Mouse (Mus musculus) lung, postnatal 14 days (tissue): ENCODE data around the gene Abi3.
"Not testable (repeated sequence)": the region's sequence is repeated elsewhere in the genome, so short reads cannot be mapped to it uniquely, and the experiment has no call there.

Experiments
- DNase-seq: peaks from one replicate; pipeline ENCODE4 v3.0.0; 2021

Abi3 gene

GRCm38 (mm10) chr11:95842074-95842681 is at the start of gene Abi3:
TSS of gene Abi3 (minus strand) at chr11:95842476.
- peak; percentile 52 for DNase-seq

DNA sequence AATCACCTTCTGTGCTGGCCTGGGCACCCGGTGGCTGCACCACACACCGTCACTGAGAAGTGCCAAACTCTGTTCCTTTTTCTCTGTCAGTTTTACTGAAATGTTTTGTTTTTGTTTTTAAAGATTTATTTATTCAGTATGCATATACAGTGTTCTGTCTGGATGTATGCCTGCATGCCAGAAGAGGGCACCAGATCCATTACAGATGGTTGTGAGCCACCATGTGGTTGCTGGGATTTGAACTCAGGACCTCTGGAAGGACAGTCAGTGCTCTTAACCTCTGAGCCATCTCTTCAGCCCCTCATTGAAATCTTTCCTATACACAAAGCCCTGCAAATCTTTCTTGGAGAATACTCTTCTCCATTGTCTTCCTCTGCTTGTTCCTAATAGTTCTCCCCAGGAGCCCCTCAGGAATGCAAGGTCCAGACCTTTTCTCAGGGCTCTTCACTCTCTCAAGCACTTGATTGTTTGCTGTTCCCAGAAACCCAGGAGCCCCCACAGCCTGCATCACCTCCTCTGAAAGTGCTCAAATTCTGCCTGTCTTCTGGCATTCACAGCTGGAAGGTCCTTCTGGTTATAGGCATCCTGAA is 48.3 kb upstream of the Abi3 start:
- no peak for DNase-seq

GRCm38 (mm10) chr11:95879861-95880260 is 37.6 kb upstream of the Abi3 start:
- not testable (repeated sequence) for DNase-seq

- peak; percentile 67 for DNase-seq
These were observed 34.0 kb upstream of the Abi3 start for GRCm38 (mm10) chr11:95876296-95876695.

DNA sequence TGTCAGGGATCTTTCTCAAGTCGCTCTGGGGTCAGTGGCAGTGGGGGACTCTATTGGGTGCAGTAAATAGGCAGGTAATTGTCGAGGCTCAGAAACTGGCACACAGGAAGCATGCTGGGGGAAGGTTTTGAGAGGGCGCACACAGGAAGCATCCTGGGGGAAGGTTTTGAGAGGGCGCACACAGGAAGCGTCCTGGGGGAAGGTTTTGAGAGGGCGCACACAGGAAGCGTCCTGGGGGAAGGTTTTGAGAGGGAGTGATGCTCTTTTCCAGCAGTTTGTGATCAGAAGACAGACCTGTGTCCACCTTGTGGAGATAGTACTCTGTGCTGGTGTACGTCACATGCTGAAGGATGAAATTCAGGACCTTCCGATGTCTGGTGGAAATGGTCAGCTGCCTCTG is 33.5 kb upstream of the Abi3 start:
- DNase-seq = no peak

DNA sequence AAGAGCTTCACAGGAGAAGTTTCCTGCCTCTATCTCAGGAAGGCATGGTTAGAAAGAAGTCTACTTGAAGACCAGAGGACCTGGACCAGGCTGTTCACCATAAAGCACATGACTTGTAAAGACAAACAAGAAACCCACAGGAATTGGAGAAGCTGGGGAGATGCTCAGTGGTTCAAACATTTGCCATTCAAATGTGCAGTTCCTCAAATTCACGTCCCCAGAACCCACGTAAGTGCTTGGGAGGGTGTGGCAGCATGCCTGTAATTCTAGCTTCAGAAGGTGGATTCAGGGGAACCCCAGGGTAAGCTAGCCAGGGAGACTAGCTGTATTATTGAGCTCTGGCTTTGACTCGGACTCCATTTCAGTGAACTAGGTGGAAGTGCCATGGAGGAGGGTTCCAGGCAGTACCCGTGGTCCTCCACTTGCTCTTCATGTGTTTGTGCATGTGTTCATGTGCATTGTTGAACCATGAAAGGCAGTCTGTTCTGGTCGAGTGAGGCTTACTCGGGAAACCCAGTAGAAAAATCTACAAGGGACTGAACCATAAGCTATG is 27.7 kb upstream of the Abi3 start:
- DNase-seq = no peak

- DNase-seq = no peak
These were observed 27.2 kb upstream of the Abi3 start for GRCm38 (mm10) chr11:95869442-95869841.

DNA sequence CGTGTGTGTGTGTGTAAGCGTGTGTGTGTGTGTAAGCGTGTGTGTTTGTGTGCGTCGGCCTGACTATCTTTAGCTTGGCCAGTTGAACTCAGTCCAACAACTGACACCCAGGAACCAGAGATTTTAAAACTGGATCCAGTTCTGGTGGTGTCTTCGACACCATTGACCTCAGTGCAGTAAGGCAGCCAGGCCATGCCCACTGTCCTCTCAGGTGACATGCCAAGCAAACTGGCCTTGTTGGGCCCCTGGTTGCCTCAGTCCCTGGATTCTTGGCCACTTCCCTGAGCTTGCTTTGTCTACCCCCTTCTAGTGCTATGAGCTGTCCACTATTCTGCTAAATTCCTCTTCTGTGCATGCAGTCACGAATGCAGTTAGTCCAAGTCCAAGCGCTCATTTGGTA is 19.1 kb upstream of the Abi3 start:
- DNase-seq = no peak

- DNase-seq = no peak
These were observed 17.8 kb upstream of the Abi3 start for GRCm38 (mm10) chr11:95860071-95860490.

DNA sequence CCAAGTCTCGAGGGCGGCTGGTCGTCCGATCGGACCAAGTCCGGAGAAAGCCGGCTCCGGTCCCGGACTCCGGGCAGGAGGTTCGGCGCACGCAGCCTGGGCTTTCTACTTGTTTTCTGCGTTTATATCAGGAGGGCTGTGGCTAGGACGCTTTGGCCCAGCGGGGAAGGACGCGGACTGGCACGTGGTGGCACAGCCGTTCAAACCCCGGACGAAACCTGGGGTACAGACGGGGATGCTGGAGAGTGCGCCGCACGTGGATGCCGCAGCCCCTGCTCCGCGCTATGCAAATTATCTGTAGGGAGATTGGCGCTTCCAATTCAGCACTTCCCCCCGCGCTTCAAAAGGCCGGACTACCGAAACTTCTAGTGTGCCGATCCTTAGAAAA is 17.2 kb upstream of the Abi3 start:
- peak; percentile 60 for DNase-seq

GRCm38 (mm10) chr11:95858528-95859467 is 16.5 kb upstream of the Abi3 start:
- peak; percentile 98 for DNase-seq

DNA sequence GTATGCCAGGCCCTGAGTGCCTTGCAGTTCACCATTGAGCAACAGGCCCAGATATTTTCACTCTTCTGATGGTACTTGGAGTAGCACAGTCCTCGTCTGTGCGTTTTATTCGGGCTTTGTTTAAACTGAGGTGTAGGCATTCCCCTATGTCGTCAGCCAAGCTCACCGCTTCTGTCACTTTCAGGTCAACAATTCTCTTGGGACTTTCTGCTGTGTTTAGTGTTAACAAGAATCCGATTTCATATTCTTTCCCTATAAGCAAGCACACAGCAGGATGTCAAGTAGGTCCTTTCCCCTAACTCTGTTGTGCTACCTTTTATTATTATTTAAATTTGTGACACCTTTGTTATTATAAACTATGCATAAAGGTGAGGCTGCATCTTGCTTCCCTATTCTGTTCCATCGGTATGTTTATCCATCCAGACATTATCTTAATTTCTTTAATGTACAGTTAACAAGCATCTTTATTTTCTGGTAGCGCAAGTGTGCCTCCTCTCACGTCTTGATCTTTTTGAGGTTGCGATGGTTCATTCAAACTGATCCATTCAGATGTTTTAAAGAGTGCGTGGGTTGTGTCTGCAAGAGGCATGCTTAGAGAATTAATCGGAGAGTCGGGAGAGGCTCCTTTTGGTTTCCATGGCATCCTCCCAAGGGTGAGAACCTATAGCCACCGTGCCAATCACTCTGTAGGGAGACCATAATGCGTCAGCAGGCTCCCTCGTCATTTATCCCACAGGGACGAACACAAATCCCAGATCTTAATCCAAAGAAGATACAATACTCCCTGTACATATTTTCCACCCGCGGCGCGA is 15.6 kb upstream of the Abi3 start:
- no peak for DNase-seq

DNA sequence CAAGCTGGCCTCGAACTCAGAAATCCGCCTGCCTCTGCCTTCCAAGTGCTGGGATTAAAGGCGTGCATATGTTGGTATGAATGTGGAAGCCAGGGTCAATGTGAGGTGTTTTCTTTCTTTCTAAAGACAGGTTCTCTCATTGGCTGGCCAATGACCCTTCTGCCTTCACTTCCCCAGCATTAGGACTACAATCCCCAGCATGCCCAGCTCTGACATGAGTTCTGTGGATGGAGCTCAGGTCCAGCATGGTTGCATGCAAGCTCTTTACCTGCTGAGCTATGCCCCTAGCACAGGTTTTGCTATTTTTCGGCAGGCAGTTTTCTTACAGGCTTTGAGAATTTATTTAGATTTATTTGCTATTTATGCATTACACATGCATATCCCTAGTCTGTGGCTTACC is 15.0 kb upstream of the Abi3 start:
- no peak for DNase-seq

DNA sequence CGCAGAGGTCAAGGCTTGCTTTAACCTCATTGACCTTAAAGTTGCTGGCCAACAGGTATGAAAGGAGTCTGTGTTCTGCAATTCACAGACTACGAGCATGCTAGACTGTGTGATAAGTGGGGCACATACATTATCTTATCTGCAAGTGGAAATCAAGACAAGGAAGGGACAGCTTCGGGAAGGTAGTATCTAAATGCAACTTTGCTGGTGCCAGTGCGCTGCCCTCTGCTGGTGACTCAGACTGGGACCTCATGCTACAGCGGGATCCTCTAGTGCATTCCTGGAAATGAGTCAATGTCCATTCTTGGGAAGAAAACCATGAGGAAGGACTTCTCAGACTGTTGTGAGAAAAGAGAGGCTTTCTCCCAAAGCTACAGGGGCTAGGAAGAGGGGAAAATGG is 11.4 kb upstream of the Abi3 start:
- peak; percentile 86 for DNase-seq

DNA sequence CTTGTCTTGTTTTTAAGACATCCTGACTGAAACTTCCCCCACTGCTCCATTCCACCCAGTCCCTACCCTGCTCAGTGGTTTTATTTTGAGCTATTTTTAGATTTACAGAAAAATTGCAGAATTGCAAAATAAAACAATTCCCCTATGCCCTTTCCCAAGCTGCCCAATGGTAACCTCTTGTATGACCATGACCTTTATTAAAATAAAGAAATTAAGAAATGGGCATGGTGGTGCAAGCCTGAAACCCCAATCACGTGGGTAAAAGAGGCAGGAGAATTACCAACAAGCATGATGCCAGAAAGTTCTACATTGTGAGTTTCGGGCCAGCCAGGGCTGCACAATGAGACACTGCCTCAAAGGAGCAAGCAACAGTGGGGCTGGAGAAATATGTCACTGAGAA is 8.6 kb upstream of the Abi3 start:
- no peak for DNase-seq

GRCm38 (mm10) chr11:95844935-95845334 is 2.7 kb upstream of the Abi3 start:
- no peak for DNase-seq

GRCm38 (mm10) chr11:95843421-95843950 is 1.2 kb upstream of the Abi3 start:
- DNase-seq = no peak

GRCm38 (mm10) chr11:95842953-95843352 is 677 bp upstream of the Abi3 start:
- no peak for DNase-seq

DNA sequence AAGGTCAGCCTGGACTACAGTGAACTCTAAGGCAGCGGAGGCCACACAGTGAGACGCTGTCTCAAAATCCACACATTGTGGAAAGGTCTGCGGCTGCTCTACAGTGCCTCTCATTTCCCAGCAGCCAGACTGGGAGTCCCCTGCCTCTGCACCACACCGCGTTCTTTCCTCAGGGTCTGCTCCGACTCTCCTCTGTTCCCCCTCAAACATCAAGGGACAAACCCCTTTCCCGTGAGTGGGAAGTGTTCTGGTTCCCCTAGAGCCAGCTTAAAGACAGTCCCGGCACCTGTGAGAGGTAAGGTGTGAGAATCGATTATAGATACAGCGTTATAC is 812 bp downstream of the Abi3 start:
- DNase-seq = no peak

GRCm38 (mm10) chr11:95840694-95841497 is 1.4 kb downstream of the Abi3 start:
- no peak for DNase-seq

DNA sequence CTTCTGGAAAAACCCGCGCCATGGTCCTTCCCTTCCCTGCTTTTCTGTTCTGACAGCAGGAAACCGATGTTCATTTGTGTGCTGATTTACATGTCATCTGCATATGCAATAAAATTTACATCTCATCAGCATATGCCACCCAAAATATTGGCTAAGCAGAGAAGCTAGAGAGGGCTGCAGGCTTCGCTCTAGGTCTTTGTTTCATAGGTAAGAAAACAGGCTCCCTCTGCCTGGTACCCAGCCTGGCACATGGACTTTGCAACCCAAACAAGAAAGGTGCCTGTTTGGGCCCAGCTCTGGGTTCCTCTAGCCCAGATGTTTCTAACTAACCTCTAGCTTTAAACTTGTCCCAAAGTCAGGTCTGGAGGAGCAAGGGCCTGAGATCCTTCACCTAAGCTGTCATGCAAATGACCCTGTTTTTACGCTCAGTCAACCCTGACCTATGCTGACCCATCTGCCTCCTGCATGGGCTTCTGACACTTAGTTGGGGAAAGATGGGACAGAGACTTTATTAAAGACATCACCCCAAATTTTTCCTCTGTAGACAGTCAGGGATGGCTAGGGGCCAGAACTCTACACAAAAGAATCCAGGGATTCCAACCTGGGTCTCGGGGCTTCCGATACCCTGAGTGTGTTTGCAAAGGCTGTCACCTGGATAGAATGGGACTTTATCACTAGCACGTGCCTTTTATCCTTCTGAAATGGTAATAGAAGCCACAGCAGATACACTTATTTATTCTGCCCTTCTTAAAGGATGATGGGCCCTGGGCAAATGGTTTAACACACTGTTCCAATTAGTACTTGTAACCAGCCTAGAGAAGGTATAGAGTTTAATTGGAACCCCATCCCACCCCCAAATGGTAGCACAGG is 3.0 kb downstream of the Abi3 start:
- no peak for DNase-seq
